Mouse (Mus musculus) heart, adult 11 months (tissue): ENCODE measurements around the gene Ccdc167.
A peak's percentile ranks its signal among the peaks of the same experiment; 100 is the strongest.

ENCODE experiments used
- DNase-seq: peaks from one replicate; pipeline ENCODE4 v3.0.0; 2022

Gene Ccdc167

DNA sequence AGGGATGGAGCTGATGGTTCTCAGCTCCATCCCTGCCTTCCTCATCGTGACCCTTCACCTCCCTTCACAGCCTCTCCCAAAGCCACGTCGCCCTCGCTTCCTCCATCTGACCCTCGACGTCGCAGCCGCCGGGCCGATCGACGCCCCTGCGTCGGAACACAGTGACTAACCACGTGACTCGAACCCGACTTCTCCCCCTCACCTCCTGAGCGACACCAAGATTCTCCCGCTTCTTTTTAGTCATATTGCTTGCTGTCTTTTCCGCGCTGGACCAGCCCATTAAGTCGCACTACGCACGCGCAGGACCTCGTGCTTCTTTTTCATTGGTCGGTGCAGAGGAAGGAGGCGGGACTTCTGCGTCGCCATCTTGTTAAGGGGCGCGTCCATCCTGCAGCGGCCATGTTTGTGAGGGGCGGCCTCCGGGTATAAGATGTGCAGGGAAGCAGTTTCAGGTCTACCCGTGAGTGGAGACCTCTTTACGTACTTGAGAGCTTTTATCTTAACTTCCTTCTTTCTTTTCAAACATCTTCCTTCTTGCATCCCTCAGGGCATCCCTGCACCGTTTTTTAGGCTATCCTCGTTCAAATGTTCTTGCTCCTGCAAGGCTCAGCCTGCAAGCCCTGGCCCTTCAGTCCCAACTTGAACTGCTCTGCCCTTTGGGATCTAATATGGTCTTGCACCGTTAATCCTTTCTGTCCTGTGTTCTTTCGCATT lies at the start of gene Ccdc167:
TSS of gene Ccdc167 (minus strand) at position 313 of the 714 bp plus-strand sequence.
- DNase-seq = peak; percentile 100

DNA sequence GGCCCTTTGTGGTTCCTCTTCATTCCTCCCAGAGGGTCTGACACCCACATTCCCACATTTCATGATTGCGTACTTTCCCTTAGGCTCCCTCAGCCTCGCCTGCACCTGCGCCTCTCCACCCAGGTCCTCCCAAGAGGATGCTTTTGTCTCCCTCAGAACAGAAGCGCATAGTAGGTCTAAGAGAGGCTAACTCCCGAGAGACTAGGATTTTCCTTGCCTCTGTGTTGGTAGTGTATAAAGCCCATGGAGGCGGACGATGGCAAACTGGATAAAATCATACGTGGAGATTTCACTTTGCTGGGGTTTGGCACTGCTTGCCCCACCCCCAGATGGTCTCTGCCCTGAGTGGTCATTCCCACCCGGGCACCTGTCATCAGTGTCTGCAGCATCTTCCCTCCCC lies 48.5 kb upstream of the Ccdc167 start:
- DNase-seq = no peak

DNA sequence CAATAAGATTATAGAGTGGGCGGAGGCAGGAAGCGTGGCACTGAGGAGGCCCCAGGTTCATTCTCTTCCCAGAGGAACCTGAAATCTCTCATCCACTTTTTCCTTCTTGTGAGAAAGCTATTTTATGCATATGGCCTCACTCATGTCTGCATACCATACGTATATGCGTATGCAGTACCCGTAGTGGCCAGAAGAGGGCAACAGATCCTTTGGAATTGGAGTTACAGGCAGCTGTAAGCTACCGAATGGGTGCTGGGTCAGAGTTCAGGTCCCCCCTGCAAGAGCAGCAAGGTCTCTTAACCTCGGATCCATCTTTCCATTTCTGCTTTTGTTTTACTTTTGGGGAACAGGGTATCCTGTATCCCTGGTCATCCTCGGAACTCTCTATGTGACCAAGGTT lies 45.7 kb upstream of the Ccdc167 start:
- DNase-seq = no peak

DNA sequence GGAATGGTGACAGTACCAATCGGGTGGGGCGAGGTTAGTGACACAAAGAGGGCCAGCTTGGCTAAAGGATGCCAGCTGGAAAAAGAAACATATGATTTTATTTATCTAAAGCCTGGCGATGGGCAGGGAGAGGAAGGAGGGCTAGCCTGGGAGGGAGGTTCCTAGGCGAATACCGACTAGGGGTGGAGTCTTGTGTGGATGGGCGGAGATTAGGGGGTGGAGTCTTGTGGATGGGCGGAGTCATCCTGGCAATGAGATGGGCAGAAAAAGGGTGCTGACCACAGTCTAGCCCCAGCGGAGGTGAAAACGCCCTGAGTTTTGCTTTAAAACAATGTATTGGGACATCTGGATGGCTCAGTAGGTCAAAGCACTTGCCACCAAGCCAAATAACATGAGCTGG lies 45.1 kb upstream of the Ccdc167 start:
- DNase-seq = no peak

DNA sequence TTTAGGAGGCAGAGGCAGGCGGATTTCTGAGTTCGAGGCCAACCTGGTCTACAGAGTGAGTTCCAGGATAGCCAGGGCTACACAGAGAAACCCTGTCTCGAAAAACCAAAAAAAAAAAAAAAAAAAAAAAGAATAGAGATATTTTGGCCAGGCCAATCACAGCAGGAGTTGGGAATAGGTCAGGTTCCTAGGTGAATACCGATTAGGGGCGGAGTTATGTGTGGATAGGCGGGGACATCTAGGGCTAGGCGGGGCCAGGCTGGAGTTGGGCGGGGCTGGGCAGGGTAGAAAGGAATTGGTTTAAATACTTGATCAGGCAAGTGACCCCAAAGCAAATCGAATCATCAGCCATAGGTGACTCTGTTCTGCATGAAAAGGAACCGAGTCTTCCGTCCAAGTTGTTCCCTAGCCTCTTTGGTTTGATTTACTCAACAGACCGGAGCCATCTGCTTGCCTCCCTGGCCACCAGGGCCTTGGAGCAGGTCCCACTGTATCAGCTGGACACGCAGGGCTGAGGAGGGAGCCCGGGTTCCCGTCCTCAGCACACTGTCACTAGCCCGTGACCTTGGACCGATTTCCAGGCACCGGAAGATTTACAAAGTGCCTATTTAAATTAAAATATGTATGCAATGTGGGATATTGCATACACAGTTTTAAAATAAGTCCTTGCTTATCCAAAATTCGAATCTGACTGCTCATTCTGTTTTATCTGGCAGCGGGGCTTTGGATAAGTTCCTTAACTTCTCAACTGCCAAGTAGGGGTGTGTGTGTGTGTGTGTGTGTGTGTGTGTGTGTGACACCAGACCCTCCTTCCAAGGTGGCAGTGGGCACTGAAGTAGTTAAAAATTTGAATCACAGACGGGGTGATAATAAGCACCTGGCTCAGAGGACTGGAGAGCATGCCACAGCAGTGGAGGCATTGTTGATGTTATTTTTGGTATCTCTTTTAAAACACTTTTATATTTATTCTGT lies 43.8 kb upstream of the Ccdc167 start:
- DNase-seq = no peak

DNA sequence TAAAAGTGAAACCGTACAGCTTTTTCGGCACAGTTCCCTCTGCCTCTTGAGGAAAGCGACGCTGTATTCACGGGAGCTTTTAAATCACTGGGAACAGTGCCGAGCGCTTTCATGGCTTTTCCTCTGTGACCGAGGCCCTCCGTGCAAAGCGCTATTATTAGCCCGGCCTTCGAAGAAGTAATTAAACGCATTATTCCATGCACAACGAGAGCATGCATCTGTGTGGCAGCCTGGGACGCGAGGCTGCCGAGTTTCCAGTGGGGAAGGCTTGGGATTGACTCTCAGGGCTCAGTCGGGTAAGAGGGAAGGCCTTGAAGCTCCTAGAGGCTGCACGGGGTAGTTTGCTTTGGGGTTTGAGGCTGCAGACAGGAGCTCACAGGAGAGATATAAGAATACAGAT lies 43.1 kb upstream of the Ccdc167 start:
- no peak for DNase-seq

DNA sequence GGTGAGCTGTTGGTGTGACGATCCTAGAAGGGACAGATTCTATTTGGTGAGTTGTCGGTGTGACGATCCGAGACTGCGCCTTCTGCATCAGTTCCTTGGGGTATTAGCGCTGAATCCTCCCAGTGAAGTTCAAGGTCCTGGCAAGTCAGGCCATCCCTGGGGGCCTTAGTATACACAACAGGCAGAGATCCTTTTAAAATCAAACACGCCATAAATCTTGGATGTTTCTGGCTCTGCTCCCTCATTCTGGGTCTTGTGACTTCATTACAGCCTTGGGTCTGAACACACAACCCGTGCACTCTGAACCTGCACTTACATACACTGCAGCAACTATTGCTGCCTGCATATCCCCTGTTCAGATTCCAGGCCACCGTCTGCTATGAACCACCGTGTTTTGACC lies 39.5 kb upstream of the Ccdc167 start:
- no peak for DNase-seq

DNA sequence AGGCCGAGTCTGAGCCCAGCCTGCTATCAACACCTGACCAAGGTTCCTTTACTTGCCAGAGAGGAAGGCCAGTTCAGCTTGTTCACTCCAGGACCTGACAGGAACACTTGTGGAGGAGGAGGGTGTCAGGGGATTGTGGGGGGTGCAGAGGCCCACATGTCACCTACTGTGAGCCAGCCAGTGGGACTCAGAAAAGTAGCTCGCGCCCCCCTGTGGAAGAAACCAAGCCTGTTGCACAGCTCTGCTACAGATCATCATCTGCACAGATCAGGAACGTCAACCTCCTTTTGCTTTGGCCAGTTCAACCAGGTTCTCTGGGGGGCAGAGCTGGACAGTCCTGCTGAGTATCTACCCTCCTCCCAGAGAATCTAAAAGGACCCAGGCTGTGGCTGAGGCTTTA lies 37.7 kb upstream of the Ccdc167 start:
- DNase-seq = no peak

DNA sequence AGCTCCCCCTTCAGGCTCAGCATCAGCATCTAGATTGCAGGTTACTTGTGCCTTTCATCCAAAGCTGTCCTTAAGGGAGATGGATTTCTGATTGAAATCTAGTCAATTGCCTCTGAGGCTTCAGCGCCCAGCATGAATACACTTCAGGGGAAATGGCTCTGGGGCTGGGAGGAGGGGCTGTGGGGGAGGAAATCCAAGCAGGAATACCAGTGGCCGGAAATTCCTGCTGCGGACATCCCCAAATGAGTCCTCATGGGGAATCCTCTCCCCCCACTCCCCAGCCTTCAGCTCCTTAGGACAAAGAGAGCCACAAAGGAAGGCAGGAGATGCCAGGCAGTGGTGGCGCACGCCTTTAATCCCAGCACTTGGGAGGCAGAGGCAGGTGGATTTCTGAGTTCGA lies 30.6 kb upstream of the Ccdc167 start:
- no peak for DNase-seq

DNA sequence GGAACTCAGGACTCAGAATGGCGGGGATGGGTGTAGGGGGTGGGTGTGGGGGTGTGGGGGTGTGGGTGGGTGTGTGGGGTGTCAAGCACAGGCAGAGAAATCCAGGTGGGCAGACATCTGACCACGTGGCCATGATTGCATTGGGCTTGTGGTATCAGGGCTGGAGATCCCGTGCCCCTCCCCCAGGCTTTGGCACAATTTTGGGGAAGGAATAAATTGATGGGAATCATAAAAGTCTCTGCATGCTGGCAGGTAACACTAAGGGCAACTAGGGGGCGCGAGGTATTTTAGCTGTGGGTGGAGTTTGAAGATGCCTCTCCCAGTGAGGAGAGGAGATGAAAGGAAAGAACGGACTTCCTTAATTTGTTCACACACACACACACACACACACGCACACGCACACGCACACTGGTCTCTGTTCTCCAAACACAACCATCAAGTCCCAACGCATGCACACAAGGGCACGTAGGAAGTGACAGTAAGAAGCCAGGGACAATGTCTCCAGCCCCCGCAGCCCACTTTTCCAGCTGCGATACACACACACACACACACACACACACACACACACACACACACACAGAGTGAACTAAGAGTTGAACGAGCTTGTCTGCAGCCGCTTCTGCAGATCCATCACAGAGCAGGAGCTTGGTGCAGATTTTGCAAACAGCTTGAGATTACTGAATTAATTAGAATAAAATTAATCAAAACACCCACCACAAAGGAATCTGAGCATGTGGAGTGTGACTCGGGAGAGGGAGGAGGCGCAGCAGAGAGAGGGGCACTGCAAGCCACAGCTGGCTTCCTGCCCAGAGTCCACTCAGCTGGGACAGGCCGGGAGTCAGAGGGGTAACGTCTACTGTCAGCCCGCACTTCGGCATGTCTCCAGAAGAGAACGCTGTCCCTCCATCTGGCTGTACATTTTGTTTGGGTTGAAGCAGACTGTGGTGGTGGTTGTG lies 21.3 kb upstream of the Ccdc167 start:
- DNase-seq = no peak

DNA sequence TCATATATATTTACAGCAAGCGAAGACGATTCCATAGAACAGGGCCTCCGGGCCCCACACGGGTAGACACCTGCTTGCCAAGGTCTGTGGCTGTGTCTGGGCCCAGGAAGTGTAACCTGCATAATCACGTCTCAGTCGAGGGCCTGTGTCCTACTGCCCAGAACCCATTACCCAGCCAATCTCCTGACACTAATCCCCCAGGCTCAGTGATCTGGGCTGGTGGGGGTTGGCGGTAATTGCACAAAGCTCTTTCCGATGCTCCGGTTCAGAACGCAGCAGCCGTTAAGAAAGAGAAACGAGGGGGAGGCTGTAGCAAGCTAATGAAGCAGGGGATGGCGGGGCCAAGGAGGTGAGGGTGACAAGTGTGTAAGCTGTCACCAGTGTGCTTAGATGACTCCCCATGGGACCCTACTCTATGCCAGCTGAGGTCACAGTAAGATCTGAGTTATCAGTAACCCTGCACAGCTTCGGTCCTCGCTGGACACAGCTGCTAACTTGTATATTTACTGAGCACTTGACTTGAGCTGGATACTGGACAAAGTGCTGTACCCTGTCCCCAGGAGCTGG lies 19.7 kb upstream of the Ccdc167 start:
- DNase-seq = no peak

DNA sequence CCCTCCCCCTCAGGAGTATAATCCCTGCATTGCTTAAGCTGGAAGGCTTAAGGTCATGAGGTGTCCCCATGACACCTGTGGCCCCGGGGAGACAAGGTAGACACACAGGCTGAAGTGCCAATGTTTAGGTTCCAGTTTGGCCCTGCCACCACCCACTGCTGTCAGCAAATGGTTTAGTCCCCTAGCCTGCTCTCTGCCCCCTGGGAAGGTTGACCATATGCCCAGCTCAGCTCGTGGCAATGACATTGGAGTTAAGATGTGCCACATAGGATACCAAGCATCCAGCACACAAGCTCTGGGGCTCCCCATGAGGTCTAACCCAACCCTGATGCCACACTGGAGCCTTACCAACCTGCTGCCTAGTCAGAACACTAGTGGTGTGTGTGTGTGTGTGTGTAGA lies 15.7 kb upstream of the Ccdc167 start:
- DNase-seq = no peak

DNA sequence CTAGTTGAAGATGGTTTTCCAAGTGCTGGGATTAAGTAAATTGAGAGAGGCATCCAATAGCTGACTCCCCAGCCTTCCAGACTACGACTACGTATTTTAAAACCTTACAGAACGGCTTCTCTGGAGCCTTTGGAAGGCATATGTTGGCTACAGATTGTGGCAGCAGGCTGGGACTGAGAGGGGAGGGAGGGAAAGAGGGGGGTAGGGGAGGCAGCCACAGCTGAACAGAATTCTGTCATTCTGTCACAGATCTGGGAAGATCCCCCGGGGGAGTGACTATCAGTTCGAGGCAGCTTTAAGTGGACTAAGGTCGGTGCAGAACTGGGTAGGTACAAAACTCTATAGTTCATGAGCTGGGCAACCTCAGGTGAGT lies 15.1 kb upstream of the Ccdc167 start:
- no peak for DNase-seq

DNA sequence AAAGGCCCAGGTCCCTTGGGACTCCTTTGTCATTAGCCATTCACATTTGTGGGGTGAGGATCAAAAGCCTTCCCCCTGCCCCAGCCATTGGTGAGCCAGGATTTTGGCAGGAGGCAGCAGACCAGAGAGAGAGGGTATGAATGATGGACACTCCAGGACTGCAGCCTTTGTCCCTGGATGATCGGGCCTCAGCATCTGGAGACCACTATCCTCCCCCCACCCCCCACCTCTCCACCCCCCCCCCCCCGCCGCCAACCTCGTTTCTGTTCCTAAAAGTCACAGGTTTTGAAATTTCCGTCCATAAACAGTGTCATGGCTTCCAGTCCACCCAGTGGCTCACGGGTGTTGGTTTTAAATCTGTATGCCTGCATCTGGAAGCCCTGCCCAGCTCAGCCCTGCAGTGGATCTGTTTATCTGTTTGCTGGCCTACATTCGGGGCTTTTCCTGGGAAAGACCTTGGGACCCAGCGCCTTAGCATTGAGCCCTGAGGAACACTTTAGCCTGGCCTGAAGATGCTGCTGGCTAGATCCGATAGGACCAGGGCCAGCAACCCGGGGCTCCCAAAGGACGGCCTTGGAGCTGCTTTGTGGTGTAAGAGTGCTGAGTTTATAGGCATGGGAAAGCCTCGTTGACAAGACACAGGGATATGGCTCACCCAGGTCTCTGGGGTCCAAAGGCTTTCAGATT lies 14.6 kb upstream of the Ccdc167 start:
- DNase-seq = no peak

DNA sequence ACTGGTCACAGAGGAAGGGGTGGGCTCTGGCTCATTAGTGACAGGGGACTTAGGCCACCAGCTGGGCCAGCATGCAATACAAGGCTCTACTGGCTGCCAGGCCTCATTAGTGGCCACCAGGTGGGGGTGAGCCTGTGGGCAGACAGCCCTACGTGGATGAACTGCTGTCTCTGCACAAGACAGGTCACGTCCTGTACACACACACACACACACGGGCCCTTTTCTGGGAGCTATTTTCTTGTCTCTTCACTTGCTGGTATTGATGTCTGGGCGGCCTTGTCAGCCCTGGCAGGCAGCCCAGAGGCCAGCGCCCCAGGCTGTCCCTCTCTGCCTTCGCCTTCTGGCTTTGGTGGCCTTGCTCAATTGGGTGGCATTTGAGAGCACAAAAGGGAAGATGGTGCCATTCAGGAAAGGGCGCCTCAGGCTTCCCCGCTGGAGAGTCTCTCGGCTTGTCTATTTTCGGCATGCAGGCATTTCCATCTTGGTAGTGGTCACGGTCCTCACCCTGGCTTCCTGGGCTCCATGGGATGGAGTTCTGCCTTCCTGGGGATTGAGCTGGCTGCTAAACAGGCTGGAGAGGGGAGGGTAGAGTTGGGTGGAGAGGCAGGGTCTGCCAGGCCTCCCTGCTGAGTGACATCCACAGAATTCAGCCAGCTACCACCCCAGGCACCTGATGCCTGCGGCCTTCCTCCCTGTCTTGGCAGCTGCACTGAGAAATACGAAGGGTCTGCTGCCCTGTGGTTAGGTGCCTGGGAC lies 13.8 kb upstream of the Ccdc167 start:
- DNase-seq = no peak

DNA sequence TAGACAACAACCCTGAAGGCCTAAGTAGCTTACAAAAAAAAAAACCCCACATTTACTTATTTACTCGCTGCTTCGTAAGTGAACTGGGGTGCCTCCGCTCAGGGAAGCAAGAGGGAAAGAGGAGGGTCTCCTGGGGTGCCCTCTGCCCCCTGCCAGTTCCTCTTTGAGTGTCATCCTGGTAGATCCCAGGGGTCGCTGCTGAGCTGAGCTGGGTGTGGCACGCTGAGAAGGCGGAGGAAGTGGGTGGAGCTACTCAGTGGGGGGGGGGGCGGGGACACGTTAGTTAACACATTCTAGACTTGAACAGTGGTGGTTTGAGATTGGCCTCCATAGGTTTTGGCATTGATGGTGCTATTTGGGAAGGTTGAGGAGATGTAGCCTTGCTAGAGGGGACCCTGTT lies 11.2 kb upstream of the Ccdc167 start:
- DNase-seq = no peak

DNA sequence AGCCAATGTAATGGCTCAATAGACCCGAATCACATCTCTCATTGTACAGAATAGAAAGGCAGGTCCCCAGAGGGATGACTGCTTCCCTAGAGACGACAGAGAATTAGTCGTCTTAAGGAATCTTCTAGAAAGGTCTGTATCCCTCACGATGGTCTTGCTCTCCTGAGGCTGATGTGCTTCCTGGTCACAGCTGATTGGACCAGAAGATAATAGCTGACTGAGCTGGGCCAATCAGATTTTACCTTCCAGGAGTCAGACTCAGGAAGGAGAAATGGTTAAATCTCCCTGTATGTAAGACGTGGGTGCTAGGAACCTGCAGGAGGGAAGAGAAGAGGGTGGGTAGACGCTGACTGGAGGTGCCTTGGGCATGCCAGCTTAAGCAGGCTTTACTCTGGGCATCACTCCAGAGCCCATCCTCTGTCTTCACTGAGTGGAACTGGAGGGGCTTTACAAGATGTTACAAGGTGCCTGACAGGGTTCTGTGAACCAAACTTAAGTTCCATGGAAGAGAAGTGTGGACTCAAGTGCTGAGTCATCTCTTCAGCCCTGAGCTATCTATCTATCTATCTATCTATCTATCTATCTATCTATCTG lies 8.3 kb upstream of the Ccdc167 start:
- no peak for DNase-seq

DNA sequence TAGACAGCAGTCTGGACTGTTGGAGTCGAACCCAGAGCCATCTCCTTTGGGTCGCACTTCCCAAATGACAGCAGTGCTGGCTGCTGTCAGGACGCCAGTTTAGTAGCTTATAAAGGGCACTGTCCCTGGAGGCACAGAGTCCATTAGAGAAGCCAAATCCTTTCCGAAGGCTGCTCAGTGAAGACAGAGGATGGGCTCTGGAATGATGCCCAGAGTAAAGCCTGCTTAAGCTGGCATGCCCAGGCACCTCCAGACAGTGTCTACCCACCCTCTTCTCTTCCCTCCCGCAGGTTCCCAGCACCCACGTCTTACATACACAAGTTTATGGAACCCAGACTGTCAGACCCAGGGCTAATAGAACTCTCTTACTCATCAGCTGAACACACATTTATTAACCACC lies 7.8 kb upstream of the Ccdc167 start:
- DNase-seq = no peak

DNA sequence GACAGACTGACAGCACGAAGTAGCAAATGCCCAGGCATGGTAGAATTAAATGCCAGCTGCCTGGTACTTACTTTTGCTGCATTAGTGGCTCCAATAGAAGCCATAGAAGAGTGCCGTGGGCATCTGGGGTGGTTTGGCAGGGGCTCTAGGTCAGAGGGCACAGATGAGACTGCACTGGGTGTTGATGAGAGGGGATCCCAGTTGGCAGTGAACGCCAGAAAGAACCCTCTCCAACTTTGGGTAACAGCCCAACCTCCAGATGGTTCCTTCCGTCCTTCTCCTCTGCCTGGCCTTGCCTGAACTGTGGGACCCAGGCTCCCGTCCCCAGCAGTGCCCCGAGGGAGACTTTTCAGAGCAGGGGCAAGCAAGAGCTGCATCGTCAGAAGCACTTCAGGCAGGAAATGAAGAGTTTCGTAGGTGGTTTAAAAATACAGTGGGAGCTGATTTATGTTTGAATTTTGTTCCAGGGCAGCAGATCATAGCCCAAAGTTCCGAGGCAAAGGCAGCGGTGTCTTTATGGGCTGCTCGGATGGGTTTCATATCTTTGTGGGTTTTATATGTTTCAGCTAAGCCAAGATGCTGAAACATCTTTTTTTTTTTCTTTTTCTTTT lies 4.0 kb upstream of the Ccdc167 start:
- DNase-seq = no peak
